Mouse (Mus musculus) CD8-positive naive resting alpha-beta T cell, adult 2 months (primary cell): Measurements from ENCODE around the gene Naglu.

Experiments used
- DNase-seq, 2 experiments: peaks; one replicate each; pipeline ENCODE4 v3.0.0; 2022; ENCODE audit warnings: low read depth in 2 of 2, low spot score in 2 of 2

Naglu gene

GRCm38 (mm10) chr11:101069391-101070188 is at the start of gene Naglu:
Naglu (plus strand) TSS chr11:101070012.
- peak; percentile 84 to 87 for DNase-seq

- DNase-seq: no peak
Observed at GRCm38 (mm10) chr11:101023371-101023770, 46.4 kb upstream of the Naglu start.

GRCm38 (mm10) chr11:101024001-101024400 is 45.8 kb upstream of the Naglu start:
- no peak for DNase-seq

- no peak for DNase-seq
Observed at GRCm38 (mm10) chr11:101027121-101027520, 42.7 kb upstream of the Naglu start.

GRCm38 (mm10) chr11:101029320-101029719 is 40.5 kb upstream of the Naglu start:
- no peak for DNase-seq

- no peak for DNase-seq
Observed at GRCm38 (mm10) chr11:101030136-101030807, 39.5 kb upstream of the Naglu start.

- DNase-seq: no peak
Observed at GRCm38 (mm10) chr11:101030808-101031156, 39.0 kb upstream of the Naglu start.

GRCm38 (mm10) chr11:101031470-101031869 is 38.3 kb upstream of the Naglu start:
- DNase-seq: no peak

- no peak for DNase-seq
Observed at GRCm38 (mm10) chr11:101033856-101034500, 35.8 kb upstream of the Naglu start.

GRCm38 (mm10) chr11:101034614-101035327 is 35.0 kb upstream of the Naglu start:
- DNase-seq: no peak

- DNase-seq: no peak
Observed at GRCm38 (mm10) chr11:101035328-101035695, 34.5 kb upstream of the Naglu start.

GRCm38 (mm10) chr11:101037795-101038194 is 32.0 kb upstream of the Naglu start:
- DNase-seq: no peak

- no peak for DNase-seq
Observed at GRCm38 (mm10) chr11:101045826-101046225, 24.0 kb upstream of the Naglu start.

GRCm38 (mm10) chr11:101046440-101046839 is 23.4 kb upstream of the Naglu start:
- no peak for DNase-seq

- no peak for DNase-seq
Observed at GRCm38 (mm10) chr11:101047502-101047901, 22.3 kb upstream of the Naglu start.

GRCm38 (mm10) chr11:101050359-101050758 is 19.5 kb upstream of the Naglu start:
- no peak for DNase-seq

- no peak for DNase-seq
Observed at GRCm38 (mm10) chr11:101051051-101051493, 18.7 kb upstream of the Naglu start.

GRCm38 (mm10) chr11:101051617-101052016 is 18.2 kb upstream of the Naglu start:
- no peak for DNase-seq

GRCm38 (mm10) chr11:101052751-101053473 is 16.9 kb upstream of the Naglu start:
- no peak for DNase-seq

- DNase-seq: no peak
Observed at GRCm38 (mm10) chr11:101053974-101054373, 15.8 kb upstream of the Naglu start.

GRCm38 (mm10) chr11:101055418-101055817 is 14.4 kb upstream of the Naglu start:
- no peak for DNase-seq
